Mouse (Mus musculus) testis, adult 2 months (tissue): ENCODE data around the gene Itpr2.

Experiments used
- CTCF ChIP-seq: fragments of 200-500 bp; IDR thresholded peaks from 2 replicates; pipeline ENCODE4 v1.5.1; 2012; ENCODE audit warnings: low read depth, mild to moderate bottlenecking, inconsistent platforms, low read length, moderate library complexity; ENCODE audit not compliant: control insufficient read depth, insufficient read depth, insufficient replicate concordance
- POLR2A ChIP-seq: fragments of 200-500 bp; IDR thresholded peaks from 2 replicates; pipeline ENCODE4 v1.6.1; 2012; ENCODE audit warnings: low read depth, mild to moderate bottlenecking, inconsistent platforms, low read length, moderate library complexity; ENCODE audit not compliant: control insufficient read depth

DNA sequence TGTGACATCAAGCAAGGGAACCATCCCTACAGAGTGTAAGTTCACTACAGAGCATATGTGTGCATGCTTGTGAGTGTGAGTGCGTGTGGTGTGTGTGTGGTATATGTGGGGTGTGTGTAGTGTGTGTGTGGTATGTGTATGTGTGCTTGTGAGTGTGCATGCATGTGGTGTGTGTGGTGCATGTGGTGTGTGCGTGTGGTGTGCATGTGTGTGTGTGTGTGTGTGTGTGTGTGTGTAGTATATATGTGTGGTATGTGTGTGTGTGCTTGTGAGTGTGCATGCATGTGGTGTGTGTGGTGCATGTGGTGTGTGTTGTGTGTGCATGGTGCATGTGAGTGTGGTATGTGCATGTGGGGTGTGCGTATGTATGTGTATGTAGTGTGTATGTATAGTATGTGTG is 289.7 kb downstream of the Itpr2 start:
- TF ChIP-seq POLR2A (no peak), CTCF (no peak; the same call in 1 of the 2 replicates)
